Mouse (Mus musculus): Measurements from ENCODE around the gene Cyp2c67.
"Not testable (repeated sequence)": the region's sequence is repeated elsewhere in the genome, so short reads cannot be mapped to it uniquely, and the experiment has no call there.

DNA sequence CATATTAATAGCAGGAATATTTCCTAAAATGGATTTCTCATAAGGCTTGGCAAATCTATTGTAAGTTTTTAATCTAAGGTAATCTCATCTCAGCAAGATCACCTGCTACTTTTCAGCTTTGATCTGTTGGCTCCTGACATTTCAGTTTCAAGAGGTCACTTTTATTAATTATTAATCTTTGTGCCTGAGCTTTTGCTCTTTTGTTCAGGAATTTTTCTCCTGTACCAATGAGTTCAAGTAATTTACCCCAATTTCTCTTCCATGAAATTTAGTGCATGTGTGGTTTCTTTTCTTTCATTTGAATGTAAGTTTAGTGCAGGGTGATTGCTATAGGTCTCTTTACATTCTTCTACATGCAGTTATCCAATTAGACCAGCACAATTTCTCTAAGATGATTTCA is 16.8 kb upstream of the Cyp2c67 start:
- not testable (repeated sequence) for TF ChIP-seq EP300 (IDR thresholded peaks at IDR 0.05; ENCODE audit: low read depth in 1 of 2, low read length in 2 of 2); CHD2 (IDR thresholded peaks at IDR 0.05; ENCODE audit: low read length); ZKSCAN1 (IDR thresholded peaks at IDR 0.05; ENCODE audit: low read depth, low read length); TAL1 (IDR thresholded peaks at IDR 0.05; ENCODE audit: low read length); POLR2A (IDR thresholded peaks at IDR 0.05; ENCODE audit: control insufficient read depth in 1 of 2, insufficient read depth in 1 of 2, low read depth in 1 of 2, low read length in 2 of 2, poor library complexity in 1 of 2); CTCF (IDR thresholded peaks at IDR 0.05 in 2 of 3, conservative IDR thresholded peaks at IDR 0.05 in 1 of 3; ENCODE audit: control insufficient read depth in 1 of 3, insufficient read depth in 1 of 3, low read depth in 2 of 3, low read length in 3 of 3, poor library complexity in 1 of 3, severe bottlenecking in 1 of 3); UBTF (IDR thresholded peaks at IDR 0.05; ENCODE audit: borderline replicate concordance, insufficient read depth, low read depth, low read length); RAD21 (IDR thresholded peaks at IDR 0.05; ENCODE audit: low read depth, low read length); TBP (IDR thresholded peaks at IDR 0.05; ENCODE audit: low read depth, low read length); POLR2AphosphoS2 (IDR thresholded peaks at IDR 0.05; ENCODE audit: low read length); GABPA (IDR thresholded peaks at IDR 0.05; ENCODE audit: low read depth, low read length); USF1 (IDR thresholded peaks at IDR 0.05; ENCODE audit: low read depth, low read length); JUND (IDR thresholded peaks at IDR 0.05; ENCODE audit: low read depth, low read length); ETS1 (IDR thresholded peaks at IDR 0.05; ENCODE audit: low read depth, low read length)

Measured in MEL (cell line).